Mouse (Mus musculus) MEL (cell line): ENCODE data around the gene Zc3hav1. TPM values are rescaled to one million over a fixed set of nuclear protein-coding genes. Genes with fewer than 3 reads are reported as not detected.

Experiments
- DNase-seq: peaks from one replicate; pipeline ENCODE4 v3.0.0; 2011; ENCODE audit warnings: low read depth, low spot score
- H3K27ac ChIP-seq: 2 replicates; pipeline ENCODE4 v1.5.1; 2012; ENCODE audit warnings: low read depth, mild to moderate bottlenecking, control low read depth, low read length, moderate library complexity; ENCODE audit not compliant: control insufficient read depth
- H3K27me3 ChIP-seq, 2 experiments: fragments of 150-350 bp in 1 of 2; sonication (generic) in 1 of 2; 2 replicates each; pipeline ENCODE4 v1.6.1; 2012; ENCODE audit warnings: low read length in 2 of 2, mild to moderate bottlenecking in 2 of 2, improper control_type of control experiment in 1 of 2, moderate library complexity in 1 of 2; ENCODE audit not compliant: insufficient read depth in 2 of 2, control insufficient read depth in 1 of 2
- H3K36me3 ChIP-seq, 2 experiments: 2 replicates each; pipeline ENCODE4 v1.6.1; 2012 to 2014; ENCODE audit warnings: low read length in 2 of 2, improper control_type of control experiment in 1 of 2, inconsistent platforms in 1 of 2, mild to moderate bottlenecking in 1 of 2; ENCODE audit not compliant: insufficient read depth in 2 of 2, control insufficient read depth in 1 of 2
- H3K4me1 ChIP-seq, 2 experiments: fragments of 150-350 bp in 1 of 2; sonication (generic) in 1 of 2; 2 replicates each; pipeline ENCODE4 v1.6.1; 2012; ENCODE audit warnings: low read length in 2 of 2, improper control_type of control experiment in 1 of 2, mild to moderate bottlenecking in 1 of 2; ENCODE audit not compliant: insufficient read depth in 2 of 2, control insufficient read depth in 1 of 2
- H3K4me3 ChIP-seq, 2 experiments: fragments of 150-350 bp in 1 of 2; sonication (generic) in 1 of 2; 2 replicates each; pipeline ENCODE4 v1.5.1; 2012; ENCODE audit warnings: low read depth in 2 of 2, low read length in 2 of 2, mild to moderate bottlenecking in 2 of 2, moderate library complexity in 2 of 2, control low read depth in 1 of 2, improper control_type of control experiment in 1 of 2; ENCODE audit not compliant: control insufficient read depth in 1 of 2, insufficient read depth in 1 of 2
- H3K79me2 ChIP-seq: 2 replicates; pipeline ENCODE4 v1.6.1; 2012; ENCODE audit warnings: mild to moderate bottlenecking, low read length, moderate library complexity; ENCODE audit not compliant: control insufficient read depth, poor library complexity, insufficient read depth
- H3K9ac ChIP-seq: 2 replicates; pipeline ENCODE4 v1.6.1; 2012; ENCODE audit warnings: low read depth, mild to moderate bottlenecking, control low read depth, low read length, moderate library complexity; ENCODE audit not compliant: control insufficient read depth, poor library complexity, severe bottlenecking
- H3K9me3 ChIP-seq: fragments of 150-350 bp; sonication (generic); replicated peaks from 2 replicates; pipeline ENCODE4 v1.6.1; 2012; ENCODE audit warnings: mild to moderate bottlenecking, low read length, improper control_type of control experiment, moderate library complexity; ENCODE audit not compliant: insufficient read depth
- BHLHE40 ChIP-seq: IDR thresholded peaks from 2 replicates; pipeline ENCODE4 v1.6.1; 2012; ENCODE audit warnings: low read depth, mild to moderate bottlenecking, inconsistent platforms, low read length, improper control_type of control experiment, borderline replicate concordance
- CHD2 ChIP-seq: IDR thresholded peaks from 2 replicates; pipeline ENCODE4 v1.6.1; 2011; ENCODE audit warnings: low read length, improper control_type of control experiment
- E2F4 ChIP-seq: IDR thresholded peaks from 2 replicates; pipeline ENCODE4 v1.6.1; 2011; ENCODE audit warnings: low read depth, low read length, improper control_type of control experiment, borderline replicate concordance
- ELF1 ChIP-seq: IDR thresholded peaks from 2 replicates; pipeline ENCODE4 v1.6.1; 2014; ENCODE audit warnings: low read depth, mild to moderate bottlenecking, inconsistent platforms, low read length, improper control_type of control experiment, moderate library complexity
- EP300 ChIP-seq, 2 experiments: IDR thresholded peaks; 2 replicates each; pipeline ENCODE4 v1.6.1; 2011; ENCODE audit warnings: improper control_type of control experiment in 2 of 2, low read length in 2 of 2, low read depth in 1 of 2, mild to moderate bottlenecking in 1 of 2
- ETS1 ChIP-seq: IDR thresholded peaks from 2 replicates; pipeline ENCODE4 v1.6.1; 2012; ENCODE audit warnings: low read depth, mild to moderate bottlenecking, inconsistent platforms, low read length, improper control_type of control experiment, moderate library complexity
- GATA1 ChIP-seq: IDR thresholded peaks from 2 replicates; pipeline ENCODE4 v1.6.1; 2011; ENCODE audit warnings: low read depth, low read length, improper control_type of control experiment
- HCFC1 ChIP-seq: IDR thresholded peaks from 2 replicates; pipeline ENCODE4 v1.6.1; 2012; ENCODE audit warnings: low read depth, mild to moderate bottlenecking, inconsistent platforms, low read length, improper control_type of control experiment, moderate library complexity
- JUND ChIP-seq: IDR thresholded peaks from 2 replicates; pipeline ENCODE4 v1.6.1; 2011; ENCODE audit warnings: low read depth, mild to moderate bottlenecking, improper control_type of control experiment, low read length
- MAFK ChIP-seq: IDR thresholded peaks from 2 replicates; pipeline ENCODE4 v1.6.1; 2011; ENCODE audit warnings: low read depth, mild to moderate bottlenecking, low read length, improper control_type of control experiment, borderline replicate concordance
- MAZ ChIP-seq: IDR thresholded peaks from 2 replicates; pipeline ENCODE4 v1.6.1; 2012; ENCODE audit warnings: low read depth, mild to moderate bottlenecking, inconsistent platforms, low read length, improper control_type of control experiment
- MXI1 ChIP-seq: IDR thresholded peaks from 2 replicates; pipeline ENCODE4 v1.6.1; 2011; ENCODE audit warnings: mild to moderate bottlenecking, low read depth, low read length, improper control_type of control experiment
- MYC ChIP-seq: IDR thresholded peaks from 2 replicates; pipeline ENCODE4 v1.6.1; 2011; ENCODE audit warnings: low read depth, mild to moderate bottlenecking, low read length, improper control_type of control experiment, moderate library complexity
- RAD21 ChIP-seq: IDR thresholded peaks from 2 replicates; pipeline ENCODE4 v1.6.1; 2011; ENCODE audit warnings: mild to moderate bottlenecking, low read depth, low read length, improper control_type of control experiment
- RCOR1 ChIP-seq: IDR thresholded peaks from 2 replicates; pipeline ENCODE4 v1.6.1; 2012; ENCODE audit warnings: low read depth, mild to moderate bottlenecking, inconsistent platforms, low read length, improper control_type of control experiment
- SIN3A ChIP-seq: IDR thresholded peaks from 2 replicates; pipeline ENCODE4 v1.6.1; 2012; ENCODE audit warnings: low read length, improper control_type of control experiment, inconsistent platforms
- TAL1 ChIP-seq: IDR thresholded peaks from 2 replicates; pipeline ENCODE4 v1.6.1; 2012; ENCODE audit warnings: mild to moderate bottlenecking, inconsistent platforms, low read length, moderate library complexity, mixed read lengths
- TBP ChIP-seq: IDR thresholded peaks from 2 replicates; pipeline ENCODE4 v1.8.0; 2011; ENCODE audit warnings: low read depth, low read length, improper control_type of control experiment
- TCF12 ChIP-seq: IDR thresholded peaks from 2 replicates; pipeline ENCODE4 v1.6.1; 2014; ENCODE audit warnings: low read depth, mild to moderate bottlenecking, inconsistent platforms, low read length, improper control_type of control experiment, moderate library complexity
- UBTF ChIP-seq: IDR thresholded peaks from 2 replicates; pipeline ENCODE4 v1.6.1; 2012; ENCODE audit warnings: low read depth, mild to moderate bottlenecking, inconsistent platforms, low read length, improper control_type of control experiment, moderate library complexity, borderline replicate concordance; ENCODE audit not compliant: insufficient read depth
- ZKSCAN1 ChIP-seq: IDR thresholded peaks from 2 replicates; pipeline ENCODE4 v1.6.1; 2012; ENCODE audit warnings: low read depth, mild to moderate bottlenecking, inconsistent platforms, low read length, improper control_type of control experiment, moderate library complexity
- ZMIZ1 ChIP-seq: IDR thresholded peaks from 2 replicates; pipeline ENCODE4 v1.6.1; 2012; ENCODE audit warnings: low read depth, mild to moderate bottlenecking, inconsistent platforms, low read length, improper control_type of control experiment, moderate library complexity
- polyA plus RNA-seq, 2 experiments: library from polyadenylated mRNA; stranded (reverse) in 1 of 2; unstranded in 1 of 2; fragments of >175 nt in 1 of 2; fragments of >200 nt in 1 of 2; gene quantifications; 2 replicates each; pipeline versions ENCODE4 v1.2.1 to v1.2.4; 2012; ENCODE audit warnings: low replicate concordance in 2 of 2, low read depth in 1 of 2; ENCODE audit not compliant: insufficient read length in 2 of 2, insufficient read depth in 1 of 2, missing spikeins in 1 of 2
- total RNA-seq: library from RNA; depleted of rRNA; stranded (reverse); fragments of 300-350 nt; gene quantifications from 2 replicates; pipeline ENCODE4 v1.2.3, GENCODE M21; 2012

The Zc3hav1 gene
- total and polyA plus RNA-seq, 3 experiments, result 66.6 to 71.0 (median 68.3) TPM

- DNase-seq, result peak; percentile 87
- Histone ChIP-seq H3K4me1 (peaks cover 42 to 51% of the 10 kb centered on the region in 2 experiments), H3K27ac (peak overlapping the region; percentile 83), H3K79me2 (peaks cover 53% of the 10 kb centered on the region), H3K9ac (peak overlapping the region; percentile 39), H3K9me3 (no peaks in the 10 kb centered on the region), H3K27me3 (no peaks in the 10 kb centered on the region), H3K36me3 (peaks cover 32 to 61% of the 10 kb centered on the region in 2 experiments), H3K4me3 (peak overlapping the region; percentile 49 to 66)
- peak; percentile 66; the same call in 1 of the 2 replicates for TF ChIP-seq TBP
- TF ChIP-seq ZMIZ1, result 0 out of 2 replicates have a peak, but pooled peaks have one; percentile 4
- TF ChIP-seq UBTF, result peak; percentile 79; the same call in 1 of the 2 replicates
- TF ChIP-seq TAL1, result peak; percentile 91
- TF ChIP-seq BHLHE40, result no peak
- TF ChIP-seq RAD21, result no peak
- no peak for TF ChIP-seq HCFC1
- TF ChIP-seq GATA1, result peak; percentile 94
- TF ChIP-seq ELF1, result no peak
- TF ChIP-seq SIN3A, result peak; percentile 74
- TF ChIP-seq RCOR1, result peak; percentile 85
- no peak for TF ChIP-seq E2F4
- peak; percentile 49; the same call in 1 of the 2 replicates for TF ChIP-seq MAFK
- TF ChIP-seq EP300 (IDR thresholded peaks at IDR 0.05; ENCODE audit: low read depth in 1 of 2, low read length in 2 of 2), result peak; percentile 90 to 92
- no peak for TF ChIP-seq ZKSCAN1
- TF ChIP-seq CHD2, result no peak
- peak; percentile 26; the same call in 1 of the 2 replicates for TF ChIP-seq MXI1
- TF ChIP-seq ETS1, result peak; percentile 87
- no peak for TF ChIP-seq JUND
- TF ChIP-seq MAZ, result peak; percentile 83
- 0 out of 2 replicates have a peak, but pooled peaks have one; percentile 26 for TF ChIP-seq MYC
- peak; percentile 96 for TF ChIP-seq TCF12
Measured at GRCm38 (mm10) chr6:38341751-38342665, 12.4 kb downstream of the Zc3hav1 start.
